Mouse (Mus musculus) thymus, adult 2 months (tissue): ENCODE results near the gene Afg1l. TPM values are rescaled to one million over a fixed set of nuclear protein-coding genes. Genes with fewer than 3 reads are reported as not detected.

ENCODE experiments used
- DNase-seq: peaks from one replicate; pipeline ENCODE4 v3.0.0; 2021
- H3K27ac ChIP-seq: fragments of 200-500 bp; 2 replicates; pipeline ENCODE4 v1.5.1; 2012; ENCODE audit warnings: low read length, control low read depth; ENCODE audit not compliant: control insufficient read depth, insufficient read depth
- H3K27me3 ChIP-seq: fragments of 200-500 bp; 2 replicates; pipeline ENCODE4 v1.6.1; 2012; ENCODE audit warnings: mild to moderate bottlenecking, low read length, moderate library complexity, mixed read lengths; ENCODE audit not compliant: control insufficient read depth, insufficient read depth
- H3K36me3 ChIP-seq: fragments of 200-500 bp; 2 replicates; pipeline ENCODE4 v1.6.1; 2012; ENCODE audit warnings: mild to moderate bottlenecking, low read length, moderate library complexity; ENCODE audit not compliant: control insufficient read depth, insufficient read depth
- H3K4me1 ChIP-seq: fragments of 200-500 bp; replicated peaks from 2 replicates; pipeline ENCODE4 v1.6.1; 2012; ENCODE audit warnings: low read length; ENCODE audit not compliant: control insufficient read depth, insufficient read depth
- H3K4me3 ChIP-seq: fragments of 200-500 bp; 2 replicates; pipeline ENCODE4 v1.5.1; 2012; ENCODE audit warnings: mild to moderate bottlenecking, low read length, control low read depth, moderate library complexity; ENCODE audit not compliant: control insufficient read depth, insufficient read depth
- CTCF ChIP-seq: fragments of 200-500 bp; IDR thresholded peaks from 2 replicates; pipeline ENCODE4 v1.5.1; 2012; ENCODE audit warnings: mild to moderate bottlenecking, control low read depth, low read length, moderate library complexity, borderline replicate concordance; ENCODE audit not compliant: control insufficient read depth, poor library complexity, insufficient read depth; ENCODE audit errors: extremely low read depth
- POLR2A ChIP-seq: fragments of 200-500 bp; IDR thresholded peaks from 2 replicates; pipeline ENCODE4 v1.6.1; 2012; ENCODE audit warnings: mild to moderate bottlenecking, low read length, control low read depth, moderate library complexity; ENCODE audit not compliant: control insufficient read depth, poor library complexity, insufficient read depth; ENCODE audit errors: extremely low read depth
- WGBS: fragments of 180-500 bp; shearing (Covaris S2); methylation state at CpG from one replicate; pipeline ENCODE4 v1.1.7; 2018; 5-methylcytosine and 5-hydroxymethylcytosine counted together
- polyA plus RNA-seq: library from polyadenylated mRNA; depleted of rRNA; stranded (reverse); fragments of >200 nt; gene quantifications from 2 replicates; pipeline ENCODE4 v1.2.3, GENCODE M21; 2012; rRNA removed

Afg1l gene
- 3.4 and 3.7 TPM in 2 replicates for polyA plus RNA-seq

DNA sequence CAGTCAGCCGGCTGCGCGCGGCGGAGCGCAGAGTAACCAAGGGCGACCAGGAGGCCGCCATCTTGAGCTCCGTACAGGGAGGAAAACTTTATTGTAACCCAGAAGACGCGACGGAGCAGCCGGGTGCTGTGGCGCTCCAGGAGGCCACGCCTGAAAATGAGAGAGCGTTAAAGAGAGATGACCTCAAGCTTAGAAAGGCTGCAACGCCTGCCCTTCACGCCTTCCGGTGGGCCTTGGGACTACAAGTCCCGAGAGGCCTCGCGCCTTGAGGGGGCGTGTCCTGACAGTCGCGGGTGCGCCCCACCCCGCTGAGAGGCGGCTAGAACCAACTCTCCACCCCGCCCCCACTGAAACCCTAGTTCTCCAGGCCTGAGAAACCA lies at the start of gene Afg1l:
TSS of gene Afg1l (minus strand) at position 225 of the 380 bp plus-strand sequence.
- peak; percentile 97 for DNase-seq
- Histone ChIP-seq H3K4me3 (peak within 1 kb of the TSS; percentile 86), H3K36me3 (no peaks in the 10 kb centered on the region), H3K4me1 (peaks cover 5% of the 10 kb centered on the region), H3K27ac (peak within 1 kb of the TSS; percentile 82), H3K27me3 (no peaks in the 10 kb centered on the region)
- WGBS, result under 1% methylated on average over 29 of the region's 29 CpGs
- TF ChIP-seq POLR2A (peak; percentile 70), CTCF (0 out of 2 replicates have a peak, but pooled peaks have one; percentile 38)

DNA sequence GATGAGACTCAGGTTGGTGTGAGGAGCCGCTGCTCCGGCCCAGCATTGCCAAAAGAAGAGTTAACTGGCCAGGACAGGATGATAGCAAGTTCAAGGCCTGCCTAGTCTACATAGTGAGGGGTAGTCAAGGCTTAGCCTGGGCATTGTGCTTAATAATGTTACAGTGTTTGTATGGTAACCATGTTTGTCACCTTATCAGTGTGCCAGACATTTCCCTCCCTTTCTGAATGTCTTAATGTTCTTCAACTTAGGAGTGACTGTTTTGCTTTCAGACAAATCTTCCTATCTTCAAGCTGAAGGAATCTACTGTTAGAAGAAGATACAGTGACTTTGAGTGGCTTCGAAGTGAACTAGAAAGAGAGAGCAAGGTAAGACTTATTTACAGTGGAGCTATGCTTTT lies 47.3 kb upstream of the Afg1l start:
- no peak overlapping the region for H3K27ac ChIP-seq
- WGBS, result 92% methylated on average over 3 of the region's 3 CpGs
- no peak overlapping the region for H3K4me3 ChIP-seq
- H3K36me3 ChIP-seq, result peaks cover 16% of the 10 kb centered on the region
- no peak for DNase-seq
- no peak for TF ChIP-seq CTCF
- TF ChIP-seq POLR2A, result no peak
- H3K4me1 ChIP-seq, result no peaks in the 10 kb centered on the region
- H3K27me3 ChIP-seq, result no peaks in the 10 kb centered on the region

DNA sequence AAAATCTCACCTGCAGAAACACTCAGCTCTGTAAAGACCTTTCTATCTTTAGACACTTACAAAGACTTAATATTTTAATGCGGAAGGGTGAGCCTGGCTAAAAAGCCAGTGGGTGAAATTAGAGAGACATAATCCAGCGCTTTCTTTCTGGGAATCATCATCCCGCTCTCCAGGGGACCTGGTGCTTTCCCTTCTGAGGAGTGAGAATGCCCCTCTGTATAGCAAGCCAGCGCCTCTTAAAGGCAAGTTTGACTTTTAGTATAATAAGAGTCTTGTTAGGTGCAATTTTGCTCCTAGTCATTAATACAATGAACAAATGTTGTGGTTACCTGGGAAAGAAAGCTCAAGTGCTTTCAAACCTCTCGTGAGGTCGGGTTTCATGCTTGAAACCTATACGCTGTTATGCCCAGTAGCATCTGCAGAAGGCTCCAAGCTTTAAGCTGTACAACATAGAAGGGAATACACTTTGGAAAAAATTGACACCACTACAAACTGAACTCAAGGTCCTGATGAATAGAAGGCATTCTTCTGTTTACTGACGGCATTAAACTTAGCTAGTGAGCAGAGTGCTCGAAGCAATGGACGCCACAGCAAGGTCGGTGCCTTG lies 45.3 kb upstream of the Afg1l start:
- WGBS, result 90% methylated on average over 11 of the region's 11 CpGs
- no peaks in the 10 kb centered on the region for H3K4me1 ChIP-seq
- no peak for DNase-seq
- H3K4me3 ChIP-seq, result no peak overlapping the region
- H3K36me3 ChIP-seq, result peaks cover 14% of the 10 kb centered on the region
- no peak overlapping the region for H3K27ac ChIP-seq
- no peak for TF ChIP-seq POLR2A
- TF ChIP-seq CTCF, result no peak
- H3K27me3 ChIP-seq, result no peaks in the 10 kb centered on the region

DNA sequence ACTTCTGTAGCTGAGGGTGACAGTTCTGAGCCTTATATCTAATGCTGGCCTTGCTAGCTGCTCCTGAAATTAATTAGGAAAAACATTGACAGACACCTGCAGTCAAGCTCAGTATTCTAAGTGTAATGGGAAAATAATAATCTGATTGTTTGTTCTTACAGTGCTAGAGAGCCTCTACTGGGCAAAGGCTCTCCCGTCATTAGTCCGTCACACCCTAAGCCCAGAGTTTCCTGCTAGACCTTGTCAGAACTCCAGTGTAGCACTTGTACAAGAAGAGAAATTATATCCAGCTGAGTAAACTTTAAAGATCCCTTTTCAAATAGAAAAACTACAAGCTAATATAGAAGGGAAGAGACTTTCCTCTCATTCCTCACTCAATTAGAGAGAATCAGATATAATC lies 44.5 kb upstream of the Afg1l start:
- Histone ChIP-seq H3K27me3 (no peaks in the 10 kb centered on the region), H3K4me3 (no peak overlapping the region), H3K27ac (no peak overlapping the region), H3K4me1 (0 out of 2 replicates have a peak, but pooled peaks cover 2% of the 10 kb centered on the region), H3K36me3 (peaks cover 6% of the 10 kb centered on the region)
- WGBS, result 92% methylated on average over 2 of the region's 2 CpGs
- TF ChIP-seq POLR2A (no peak), CTCF (no peak)
- no peak for DNase-seq

DNA sequence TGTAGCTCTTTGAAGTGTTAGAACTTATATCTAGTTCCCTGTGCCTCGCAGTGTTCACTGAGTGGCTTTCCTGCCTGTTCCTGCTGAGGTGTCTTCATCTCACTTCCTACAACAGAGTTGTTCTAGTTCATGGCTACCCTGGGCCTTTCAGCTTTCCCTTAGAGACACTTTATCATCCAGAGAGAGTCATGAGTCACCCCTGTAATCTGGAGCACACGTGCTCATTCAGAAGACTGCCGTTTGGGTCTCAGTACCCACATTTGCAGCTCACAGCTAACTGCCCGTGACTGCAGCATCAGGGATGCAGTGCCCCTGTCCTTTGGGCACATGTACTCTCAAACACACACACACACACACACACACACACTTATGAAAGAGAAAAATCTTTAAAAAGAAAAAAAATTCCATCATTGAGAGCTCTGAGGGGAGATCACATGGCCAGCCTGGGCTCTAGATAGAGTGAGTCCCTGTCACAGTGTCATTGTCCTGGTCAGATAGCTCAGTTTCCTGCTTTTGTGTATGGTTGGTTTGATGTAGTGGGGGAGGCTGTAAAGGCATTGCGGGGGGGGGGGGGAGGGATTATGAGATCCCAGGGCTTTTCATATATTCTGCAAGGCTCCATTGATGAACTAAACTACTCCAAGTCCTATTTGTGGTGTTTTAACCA lies 43.1 kb upstream of the Afg1l start:
- Histone ChIP-seq H3K4me1 (0 out of 2 replicates have a peak, but pooled peaks cover 2% of the 10 kb centered on the region), H3K4me3 (no peak overlapping the region), H3K36me3 (no peaks in the 10 kb centered on the region), H3K27ac (no peak overlapping the region), H3K27me3 (no peaks in the 10 kb centered on the region)
- 75% methylated on average over 5 of the region's 5 CpGs for WGBS
- TF ChIP-seq POLR2A (no peak), CTCF (no peak)
- DNase-seq, result no peak

DNA sequence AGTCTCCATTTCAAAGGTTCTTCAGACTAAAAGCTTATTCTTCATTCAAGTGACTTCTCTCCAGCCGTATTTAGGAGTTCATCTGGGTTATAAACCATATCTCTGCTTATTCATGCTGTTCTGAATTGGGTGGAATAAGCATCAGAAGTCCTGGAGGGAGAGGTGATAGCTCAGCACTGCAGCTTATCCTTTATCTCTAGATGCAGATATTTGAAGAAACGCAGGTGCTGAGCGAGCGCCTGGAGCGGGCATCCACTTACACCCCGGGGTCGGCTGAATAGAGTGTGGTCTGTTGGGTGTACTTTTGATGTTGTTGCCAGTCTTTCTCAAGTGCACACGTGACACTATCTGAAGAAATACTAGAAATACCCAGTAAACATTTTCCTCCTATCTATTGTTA lies 40.0 kb upstream of the Afg1l start:
- DNase-seq, result peak; percentile 30
- Histone ChIP-seq H3K4me3 (no peak overlapping the region), H3K4me1 (0 out of 2 replicates have a peak, but pooled peaks cover 2% of the 10 kb centered on the region), H3K27me3 (no peaks in the 10 kb centered on the region), H3K36me3 (no peaks in the 10 kb centered on the region), H3K27ac (no peak overlapping the region)
- TF ChIP-seq CTCF (no peak), POLR2A (no peak)
- WGBS, result 37% methylated on average over 8 of the region's 8 CpGs

DNA sequence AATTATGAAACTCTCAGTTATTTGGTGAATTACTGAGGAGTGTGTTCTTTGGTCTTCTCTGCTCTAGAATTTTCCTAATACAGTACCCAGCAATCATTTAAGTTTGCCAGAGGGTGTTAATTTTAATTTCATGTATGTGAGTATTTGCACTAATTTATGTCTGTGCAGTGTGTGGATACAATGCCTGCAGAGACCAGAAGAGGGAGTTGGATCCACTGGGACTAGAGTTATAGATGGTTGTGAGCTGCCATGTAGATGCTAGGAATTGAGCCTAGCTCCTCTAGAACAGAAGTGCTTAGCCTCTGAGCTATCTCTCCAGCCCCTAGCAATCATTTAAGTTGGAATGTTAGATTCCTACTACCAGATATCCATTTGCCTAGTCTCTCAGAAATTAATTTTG lies 35.8 kb upstream of the Afg1l start:
- no peaks in the 10 kb centered on the region for H3K27me3 ChIP-seq
- peaks cover 7% of the 10 kb centered on the region; the same call in 1 of the 2 replicates for H3K36me3 ChIP-seq
- H3K4me1 ChIP-seq, result 0 out of 2 replicates have a peak, but pooled peaks cover 2% of the 10 kb centered on the region
- no peak overlapping the region for H3K4me3 ChIP-seq
- no peak for DNase-seq
- no peak overlapping the region for H3K27ac ChIP-seq
- no peak for TF ChIP-seq CTCF
- TF ChIP-seq POLR2A, result no peak
